Mouse (Mus musculus) forebrain, embryonic 13.5 days (tissue): ENCODE measurements around the gene Slc1a2. TPM values are rescaled to one million over a fixed set of nuclear protein-coding genes. Genes with fewer than 3 reads are reported as not detected.
A peak's percentile ranks its signal among the peaks of the same experiment; 100 is the strongest.

Experiments
- ATAC-seq: fragments of 200-750 bp; cut with Nextera tagmentation; 2 replicates; pipeline ENCODE4 v1.8.0; 2017
- H3K27ac ChIP-seq: fragments of 300-500 bp; sonication (generic); 2 replicates; pipeline ENCODE4 v1.5.1; 2015; ENCODE audit warnings: inconsistent platforms, mild to moderate bottlenecking, moderate library complexity
- H3K27me3 ChIP-seq: fragments of 300-500 bp; sonication (generic); 2 replicates; pipeline ENCODE4 v1.6.1; 2015; ENCODE audit warnings: mild to moderate bottlenecking, inconsistent platforms
- H3K36me3 ChIP-seq: fragments of 300-500 bp; sonication (generic); 2 replicates; pipeline ENCODE4 v1.6.1; 2015; ENCODE audit warnings: mild to moderate bottlenecking, inconsistent platforms; ENCODE audit not compliant: poor library complexity, severe bottlenecking
- H3K4me1 ChIP-seq: fragments of 300-500 bp; sonication (generic); 2 replicates; pipeline ENCODE4 v1.6.1; 2015; ENCODE audit warnings: inconsistent platforms
- H3K4me2 ChIP-seq: fragments of 300-500 bp; sonication (generic); 2 replicates; pipeline ENCODE4 v1.6.1; 2015; ENCODE audit warnings: inconsistent platforms, mild to moderate bottlenecking, moderate library complexity
- H3K4me3 ChIP-seq: fragments of 300-500 bp; sonication (generic); 2 replicates; pipeline ENCODE4 v1.5.1; 2015; ENCODE audit warnings: mild to moderate bottlenecking, inconsistent platforms
- H3K9ac ChIP-seq: fragments of 300-500 bp; sonication (generic); 2 replicates; pipeline ENCODE4 v1.6.1; 2015; ENCODE audit warnings: mild to moderate bottlenecking, inconsistent platforms
- H3K9me3 ChIP-seq: fragments of 300-500 bp; sonication (generic); replicated peaks from 2 replicates; pipeline ENCODE4 v1.6.1; 2016; ENCODE audit warnings: inconsistent platforms
- WGBS: fragments of 180-500 bp; shearing (Covaris S2); methylation state at CpG from one replicate; pipeline ENCODE4 v1.1.7; 2015; 5-methylcytosine and 5-hydroxymethylcytosine counted together
- polyA plus RNA-seq: library from polyadenylated mRNA; unstranded; fragments of >200 nt; fragmentation: Nextera tagmentation; extraction: Ambion mirVana; gene quantifications from 2 replicates; pipeline ENCODE4 v1.2.1, GENCODE M21; 2015

Gene Slc1a2
- polyA plus RNA-seq, 1 experiment from 2014 or later: 10.8 TPM

- WGBS: 92% methylated on average over 6 of the region's 6 CpGs
- ATAC-seq: no peak
- no peaks in the 10 kb centered on the region for H3K27me3 ChIP-seq
Observed at GRCm38 (mm10) chr2:102667981-102668380, 9.5 kb downstream of the Slc1a2 start.

DNA sequence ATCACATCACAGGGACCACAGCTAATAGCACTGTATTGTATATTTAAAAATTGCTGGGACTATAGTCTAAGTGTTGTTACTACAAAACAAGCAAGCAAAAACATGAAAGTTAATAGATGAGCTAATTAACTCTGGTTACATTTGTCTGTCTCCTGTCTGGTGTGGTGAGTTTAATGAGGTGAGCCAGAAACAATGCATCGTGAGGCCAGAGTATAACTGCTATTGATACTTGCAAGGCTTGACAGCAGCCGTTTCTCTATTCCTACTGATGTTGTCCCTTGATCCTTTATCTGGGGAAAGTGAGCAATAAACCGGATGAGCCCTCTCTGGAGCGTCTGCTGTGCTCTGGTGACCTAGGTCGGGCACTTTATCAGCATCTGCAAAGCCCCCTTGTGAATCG is 11.1 kb downstream of the Slc1a2 start:
- ATAC-seq: no peak
- Histone ChIP-seq H3K27ac (no peak overlapping the region), H3K9ac (no peak overlapping the region), H3K4me2 (no peak overlapping the region), H3K36me3 (no peaks in the 10 kb centered on the region), H3K9me3 (no peaks in the 10 kb centered on the region), H3K4me1 (peaks cover 15% of the 10 kb centered on the region; the same call in 1 of the 2 replicates), H3K27me3 (no peaks in the 10 kb centered on the region), H3K4me3 (no peak overlapping the region)
- WGBS: 28% methylated on average over 6 of the region's 6 CpGs

More at GRCm38 (mm10) chr2:102667981-102668380, 9.5 kb downstream of the Slc1a2 start:
- no peak overlapping the region for H3K4me3 ChIP-seq
- H3K4me1 ChIP-seq: peaks cover 22% of the 10 kb centered on the region
- no peak overlapping the region for H3K4me2 ChIP-seq
- no peak overlapping the region for H3K9ac ChIP-seq
- no peak overlapping the region for H3K27ac ChIP-seq
- H3K36me3 ChIP-seq: no peaks in the 10 kb centered on the region
- no peaks in the 10 kb centered on the region for H3K9me3 ChIP-seq

DNA sequence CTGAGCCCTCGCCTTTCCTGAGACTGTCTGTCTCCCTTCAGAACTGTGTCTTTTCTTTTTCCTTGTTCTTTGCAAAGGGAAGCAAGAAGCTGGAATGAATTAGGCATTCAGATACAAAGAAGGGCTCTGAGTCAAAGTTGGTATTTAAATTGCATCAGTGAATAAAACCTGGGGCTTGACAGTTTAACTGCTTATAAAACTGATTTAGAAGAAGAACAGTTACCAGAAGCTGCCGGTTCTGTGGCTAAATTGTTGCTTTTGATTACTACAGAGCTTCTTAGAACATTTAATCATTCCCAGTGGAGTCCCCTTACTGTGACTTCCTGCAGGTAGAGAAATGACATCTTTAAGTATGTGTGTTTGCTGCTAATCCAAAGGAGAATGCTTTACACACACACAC is 16.1 kb downstream of the Slc1a2 start:
- Histone ChIP-seq H3K27ac (no peak overlapping the region), H3K4me1 (peaks cover 13% of the 10 kb centered on the region; the same call in 1 of the 2 replicates), H3K27me3 (no peaks in the 10 kb centered on the region), H3K9me3 (no peaks in the 10 kb centered on the region), H3K4me3 (no peak overlapping the region), H3K36me3 (no peaks in the 10 kb centered on the region), H3K4me2 (no peak overlapping the region), H3K9ac (no peak overlapping the region)
- WGBS: 28% methylated on average over 2 of the region's 2 CpGs
- ATAC-seq: no peak

DNA sequence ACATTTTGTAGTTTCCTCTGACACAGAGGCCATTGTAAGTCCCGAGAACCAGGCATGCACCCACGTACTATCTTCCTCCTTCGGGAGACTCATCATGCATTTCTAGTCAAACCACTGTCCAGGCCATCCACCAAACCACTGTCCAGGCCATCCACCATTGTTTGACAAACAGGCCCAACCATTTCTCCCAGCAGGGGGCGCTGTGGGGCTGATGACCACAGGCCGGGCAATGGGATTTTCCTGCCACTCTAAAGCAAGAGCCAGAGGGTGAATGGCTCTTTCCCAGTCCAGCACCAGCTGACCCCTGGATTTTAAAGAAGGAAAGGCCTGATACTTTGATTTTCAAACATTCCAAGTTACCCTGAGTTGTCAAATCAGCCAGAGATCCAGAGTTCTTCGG is 16.8 kb downstream of the Slc1a2 start:
- peaks cover 11% of the 10 kb centered on the region; the same call in 1 of the 2 replicates for H3K4me1 ChIP-seq
- H3K4me2 ChIP-seq: no peak overlapping the region
- no peaks in the 10 kb centered on the region for H3K9me3 ChIP-seq
- H3K27ac ChIP-seq: no peak overlapping the region
- no peak for ATAC-seq
- no peak overlapping the region for H3K4me3 ChIP-seq
- 68% methylated on average over 6 of the region's 6 CpGs for WGBS
- H3K9ac ChIP-seq: no peak overlapping the region
- no peaks in the 10 kb centered on the region for H3K27me3 ChIP-seq
- no peaks in the 10 kb centered on the region for H3K36me3 ChIP-seq

- H3K36me3 ChIP-seq: no peaks in the 10 kb centered on the region
- H3K9ac ChIP-seq: no peak overlapping the region
- H3K4me1 ChIP-seq: peaks cover 11% of the 10 kb centered on the region; the same call in 1 of the 2 replicates
- H3K27ac ChIP-seq: no peak overlapping the region
- H3K27me3 ChIP-seq: no peaks in the 10 kb centered on the region
- H3K4me3 ChIP-seq: no peak overlapping the region
- H3K9me3 ChIP-seq: no peaks in the 10 kb centered on the region
- H3K4me2 ChIP-seq: no peak overlapping the region
- no peak for ATAC-seq
- WGBS: 94% methylated on average over 9 of the region's 9 CpGs
Observed at GRCm38 (mm10) chr2:102676716-102677312, 18.4 kb downstream of the Slc1a2 start.

DNA sequence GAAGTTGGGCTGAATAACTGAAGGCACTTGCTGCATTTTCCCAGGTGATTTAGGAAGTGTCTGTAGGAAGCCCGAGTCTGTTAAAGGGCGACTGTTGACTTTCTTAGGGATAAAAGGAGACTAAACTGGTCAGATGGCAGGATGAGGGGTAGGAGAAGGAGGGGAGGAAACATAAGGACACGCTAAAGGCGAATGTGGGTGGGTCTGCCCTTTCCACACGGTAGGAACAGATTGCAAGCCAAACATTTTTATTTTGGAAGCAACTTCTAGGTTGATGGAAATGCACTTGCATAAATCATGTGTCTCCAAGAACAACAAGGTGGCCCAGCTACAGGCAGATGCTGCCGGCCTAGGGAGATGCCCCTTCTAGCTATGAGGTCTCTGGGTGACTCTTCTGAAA is 18.9 kb downstream of the Slc1a2 start:
- 85% methylated on average over 6 of the region's 6 CpGs for whole genome bisulfite sequencing
- H3K9ac ChIP-seq: no peak overlapping the region

DNA sequence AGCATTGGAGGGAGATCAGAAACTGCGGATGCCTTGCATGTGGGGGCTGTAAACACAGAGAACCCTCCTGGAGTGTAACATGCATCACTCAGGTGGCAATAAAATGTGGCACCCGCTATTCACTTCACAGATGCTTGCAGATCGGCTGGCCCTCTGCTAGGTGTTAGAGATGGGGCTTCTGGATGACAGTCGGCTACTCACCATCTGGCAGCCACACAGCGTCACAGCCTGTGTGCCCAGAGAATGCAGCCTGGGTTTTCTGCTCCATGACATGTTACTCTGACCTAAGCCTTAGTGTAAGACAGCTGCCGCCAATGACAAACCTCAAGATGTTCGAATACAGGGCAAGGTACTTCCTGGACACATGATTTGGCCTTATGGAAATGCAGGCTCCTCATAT is 22.9 kb downstream of the Slc1a2 start:
- H3K36me3 ChIP-seq: no peaks in the 10 kb centered on the region
- WGBS: 76% methylated on average over 7 of the region's 7 CpGs
- H3K27ac ChIP-seq: no peak overlapping the region
- no peak overlapping the region for H3K9ac ChIP-seq
- ATAC-seq: no peak
- H3K27me3 ChIP-seq: no peaks in the 10 kb centered on the region
- H3K4me2 ChIP-seq: no peak overlapping the region
- no peak overlapping the region for H3K4me3 ChIP-seq
- peaks cover 14% of the 10 kb centered on the region for H3K4me1 ChIP-seq
- no peaks in the 10 kb centered on the region for H3K9me3 ChIP-seq

More for the DNA sequence above, 18.9 kb downstream of the Slc1a2 start:
- Histone ChIP-seq H3K4me1 (peaks cover 11% of the 10 kb centered on the region; the same call in 1 of the 2 replicates), H3K9me3 (no peaks in the 10 kb centered on the region), H3K27ac (no peak overlapping the region), H3K27me3 (no peaks in the 10 kb centered on the region), H3K4me2 (no peak overlapping the region), H3K36me3 (no peaks in the 10 kb centered on the region), H3K4me3 (no peak overlapping the region)
- ATAC-seq: no peak

DNA sequence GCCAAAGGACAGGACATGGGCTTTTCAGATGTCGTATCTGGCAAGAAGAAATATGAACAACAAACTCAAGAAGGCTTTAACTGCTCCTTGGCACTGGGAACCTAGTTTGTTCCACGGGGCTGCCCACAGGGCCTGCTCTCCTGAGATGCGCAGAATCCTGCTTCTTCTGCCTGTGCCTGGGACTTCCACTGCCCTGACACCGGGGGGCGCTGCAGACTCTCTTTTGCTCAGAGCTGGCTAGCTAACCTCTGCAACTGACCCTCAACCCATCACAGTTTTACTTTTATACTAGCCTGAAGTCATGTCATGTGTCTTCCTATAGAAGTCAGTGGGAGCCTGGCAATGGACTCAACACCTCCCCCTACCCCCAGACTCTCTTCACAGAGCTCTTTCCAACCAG is 23.7 kb downstream of the Slc1a2 start:
- Histone ChIP-seq H3K4me2 (no peak overlapping the region), H3K9me3 (no peaks in the 10 kb centered on the region), H3K4me1 (peaks cover 16% of the 10 kb centered on the region), H3K4me3 (no peak overlapping the region), H3K27me3 (no peaks in the 10 kb centered on the region), H3K36me3 (no peaks in the 10 kb centered on the region), H3K9ac (no peak overlapping the region), H3K27ac (peak overlapping the region; percentile 14; the same call in 1 of the 2 replicates)
- 46% methylated on average over 5 of the region's 5 CpGs for WGBS
- ATAC-seq: no peak

- Histone ChIP-seq H3K4me2 (peak overlapping the region; percentile 34), H3K9me3 (no peaks in the 10 kb centered on the region), H3K4me1 (peaks cover 16% of the 10 kb centered on the region), H3K27me3 (no peaks in the 10 kb centered on the region), H3K9ac (no peak overlapping the region), H3K36me3 (no peaks in the 10 kb centered on the region), H3K27ac (0 out of 2 replicates have a peak overlapping the region, but pooled peaks have one; percentile 41), H3K4me3 (no peak overlapping the region)
- peak; percentile 77 for ATAC-seq
- 86% methylated on average over 7 of the region's 7 CpGs for WGBS
Observed at GRCm38 (mm10) chr2:102685371-102686107, 27.1 kb downstream of the Slc1a2 start.

DNA sequence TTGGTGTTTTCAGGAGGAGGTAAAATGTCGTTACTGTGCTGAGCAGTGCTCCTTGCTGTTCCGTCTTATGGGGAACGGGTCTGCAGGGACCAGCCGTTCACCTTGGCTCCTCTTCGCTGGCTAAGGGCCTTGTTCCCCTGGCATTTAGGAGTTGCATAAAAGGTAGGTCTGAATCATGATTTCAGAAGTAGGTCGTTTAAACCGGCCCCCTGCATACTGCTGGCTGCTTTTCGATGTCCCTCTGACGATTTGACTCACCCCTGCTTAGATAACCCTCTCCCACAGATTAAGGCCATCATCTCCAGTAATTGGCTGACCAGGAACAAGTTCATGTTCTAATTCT is 27.6 kb downstream of the Slc1a2 start:
- peak overlapping the region; percentile 34 for H3K4me2 ChIP-seq
- 32% methylated on average over 9 of the region's 9 CpGs for WGBS

DNA sequence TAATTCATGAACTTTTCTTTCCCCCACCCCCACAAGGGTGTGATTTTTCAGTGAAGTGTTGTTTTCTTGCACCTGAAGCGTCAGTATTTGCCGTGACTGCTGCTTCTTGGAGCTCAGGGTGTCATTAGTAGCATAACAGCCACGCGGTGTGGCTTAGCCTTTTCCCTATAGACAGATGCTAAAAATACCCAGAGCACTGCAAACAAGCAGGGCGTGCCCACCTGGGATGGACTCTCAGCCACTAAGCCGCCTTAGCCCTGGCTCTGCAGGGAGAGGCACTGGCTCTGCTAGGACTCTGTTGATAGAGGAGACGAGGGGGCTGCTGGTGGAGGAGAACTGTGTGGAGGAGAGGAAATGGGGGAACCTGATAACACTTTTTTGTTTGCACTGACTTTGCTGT is 35.1 kb downstream of the Slc1a2 start:
- no peaks in the 10 kb centered on the region for H3K27me3 ChIP-seq
- 65% methylated on average over 7 of the region's 7 CpGs for WGBS
- ATAC-seq: no peak
- H3K36me3 ChIP-seq: no peaks in the 10 kb centered on the region
- H3K9me3 ChIP-seq: no peaks in the 10 kb centered on the region
- H3K4me1 ChIP-seq: no peaks in the 10 kb centered on the region
- no peak overlapping the region for H3K9ac ChIP-seq
- H3K4me3 ChIP-seq: no peak overlapping the region
- no peak overlapping the region for H3K4me2 ChIP-seq
- H3K27ac ChIP-seq: no peak overlapping the region

More for the DNA sequence above, 27.6 kb downstream of the Slc1a2 start:
- H3K9me3 ChIP-seq: no peaks in the 10 kb centered on the region
- H3K4me3 ChIP-seq: no peak overlapping the region
- no peaks in the 10 kb centered on the region for H3K36me3 ChIP-seq
- no peaks in the 10 kb centered on the region for H3K27me3 ChIP-seq
- peak overlapping the region; percentile 41; the same call in 1 of the 2 replicates for H3K27ac ChIP-seq
- ATAC-seq: no peak
- no peak overlapping the region for H3K9ac ChIP-seq
- H3K4me1 ChIP-seq: peaks cover 16% of the 10 kb centered on the region

- H3K4me1 ChIP-seq: no peaks in the 10 kb centered on the region
- no peaks in the 10 kb centered on the region for H3K27me3 ChIP-seq
- no peak overlapping the region for H3K9ac ChIP-seq
- H3K9me3 ChIP-seq: no peaks in the 10 kb centered on the region
- no peak overlapping the region for H3K4me3 ChIP-seq
- ATAC-seq: no peak
- no peak overlapping the region for H3K4me2 ChIP-seq
- no peak overlapping the region for H3K27ac ChIP-seq
- 80% methylated on average over 4 of the region's 4 CpGs for WGBS
- H3K36me3 ChIP-seq: no peaks in the 10 kb centered on the region
Observed at GRCm38 (mm10) chr2:102694750-102695149, 36.3 kb downstream of the Slc1a2 start.
